Mouse (Mus musculus) kidney, embryonic 16.5 days (tissue): ENCODE measurements at regions not wholly inside any gene's neighbourhood (a gene's known extent, or its start where the extent isn't known, plus 50 kb on each side); places are given as distances from the start of the nearest gene placed in this dataset.

Source experiments
- ATAC-seq: fragments of 200-750 bp; cut with Nextera tagmentation; 2 replicates; pipeline ENCODE4 v1.8.0; 2017; ENCODE audit warnings: moderate TSS enrichment; ENCODE audit not compliant: low FRiP score, low TSS enrichment
- H3K27ac ChIP-seq: fragments of 300-500 bp; sonication (generic); 2 replicates; pipeline ENCODE4 v1.5.1; 2014; ENCODE audit warnings: low read length
- H3K27me3 ChIP-seq: fragments of 300-500 bp; sonication (generic); 2 replicates; pipeline ENCODE4 v1.6.1; 2014; ENCODE audit warnings: low read length, control low read depth, mixed read lengths; ENCODE audit not compliant: insufficient read depth
- H3K36me3 ChIP-seq: fragments of 300-500 bp; sonication (generic); 2 replicates; pipeline ENCODE4 v1.6.1; 2014; ENCODE audit warnings: low read length, control low read depth, mixed read lengths; ENCODE audit not compliant: insufficient read depth
- H3K4me1 ChIP-seq: fragments of 300-500 bp; sonication (generic); 2 replicates; pipeline ENCODE4 v1.6.1; 2014; ENCODE audit warnings: low read length, control low read depth, mixed read lengths; ENCODE audit not compliant: insufficient read depth
- H3K4me2 ChIP-seq: fragments of 300-500 bp; sonication (generic); replicated peaks from 2 replicates; pipeline ENCODE4 v1.6.1; 2014; ENCODE audit warnings: low read depth, low read length
- H3K4me3 ChIP-seq: fragments of 300-500 bp; sonication (generic); 2 replicates; pipeline ENCODE4 v1.5.1; 2014; ENCODE audit warnings: mild to moderate bottlenecking, low read length
- H3K9ac ChIP-seq: fragments of 300-500 bp; sonication (generic); replicated peaks from 2 replicates; pipeline ENCODE4 v1.6.1; 2014; ENCODE audit warnings: low read length
- H3K9me3 ChIP-seq: fragments of 300-500 bp; sonication (generic); 2 replicates; pipeline ENCODE4 v1.6.1; 2016; ENCODE audit warnings: low read length, control low read depth
- WGBS: fragments of 180-500 bp; shearing (Covaris S2); extraction: QIAGEN DNeasy Blood & Tissue Kit; methylation state at CpG from one replicate; pipeline ENCODE4 v1.1.7; 2014; 5-methylcytosine and 5-hydroxymethylcytosine counted together

GRCm38 (mm10) chr13:112071209-112071955, 216.9 kb upstream of the Ankrd55 start:
- WGBS: 63% methylated on average over 10 of the region's 10 CpGs
- H3K4me2 ChIP-seq: no peak overlapping the region
- no peaks in the 10 kb centered on the region for H3K36me3 ChIP-seq
- H3K4me1 ChIP-seq: peaks cover 33% of the 10 kb centered on the region
- H3K27ac ChIP-seq: peak overlapping the region; percentile 59
- no peak overlapping the region for H3K4me3 ChIP-seq
- H3K9ac ChIP-seq: no peak overlapping the region
- no peaks in the 10 kb centered on the region for H3K9me3 ChIP-seq
- peak; percentile 70; the same call in 1 of the 2 replicates for ATAC-seq
- no peaks in the 10 kb centered on the region for H3K27me3 ChIP-seq

GRCm38 (mm10) chr13:112071956-112072314, 216.3 kb upstream of the Ankrd55 start:
- Histone ChIP-seq H3K27me3 (no peaks in the 10 kb centered on the region), H3K9me3 (no peaks in the 10 kb centered on the region), H3K4me3 (no peak overlapping the region), H3K4me2 (no peak overlapping the region), H3K27ac (peak overlapping the region; percentile 59), H3K36me3 (no peaks in the 10 kb centered on the region), H3K9ac (no peak overlapping the region), H3K4me1 (peaks cover 32% of the 10 kb centered on the region)
- 71% methylated on average over 3 of the region's 3 CpGs for WGBS
- ATAC-seq: peak; percentile 58; the same call in 1 of the 2 replicates

GRCm38 (mm10) chr13:112073519-112074406, 214.5 kb upstream of the Ankrd55 start:
- no peaks in the 10 kb centered on the region for H3K36me3 ChIP-seq
- H3K27me3 ChIP-seq: no peaks in the 10 kb centered on the region
- no peak overlapping the region for H3K4me2 ChIP-seq
- no peaks in the 10 kb centered on the region for H3K9me3 ChIP-seq
- H3K4me3 ChIP-seq: no peak overlapping the region
- ATAC-seq: no peak
- H3K9ac ChIP-seq: no peak overlapping the region
- WGBS: 77% methylated on average over 6 of the region's 6 CpGs
- peaks cover 28% of the 10 kb centered on the region for H3K4me1 ChIP-seq
- 0 out of 2 replicates have a peak overlapping the region, but pooled peaks have one; percentile 54 for H3K27ac ChIP-seq

GRCm38 (mm10) chr13:112075847-112076479, 212.3 kb upstream of the Ankrd55 start:
- WGBS: 55% methylated on average over 5 of the region's 5 CpGs
- Histone ChIP-seq H3K9me3 (no peaks in the 10 kb centered on the region), H3K36me3 (no peaks in the 10 kb centered on the region), H3K9ac (no peak overlapping the region), H3K27me3 (no peaks in the 10 kb centered on the region), H3K27ac (peak overlapping the region; percentile 17; the same call in 1 of the 2 replicates), H3K4me2 (no peak overlapping the region), H3K4me1 (peaks cover 27% of the 10 kb centered on the region), H3K4me3 (no peak overlapping the region)
- ATAC-seq: 0 out of 2 replicates have a peak, but pooled peaks have one; percentile 60

GRCm38 (mm10) chr13:112078088-112078487, 210.2 kb upstream of the Ankrd55 start:
- Histone ChIP-seq H3K27me3 (no peaks in the 10 kb centered on the region), H3K4me1 (peaks cover 13% of the 10 kb centered on the region; the same call in 1 of the 2 replicates), H3K9ac (no peak overlapping the region), H3K4me3 (no peak overlapping the region), H3K27ac (no peak overlapping the region), H3K36me3 (no peaks in the 10 kb centered on the region), H3K4me2 (no peak overlapping the region), H3K9me3 (0 out of 2 replicates have a peak, but pooled peaks cover 3% of the 10 kb centered on the region)
- ATAC-seq: no peak
- WGBS: 76% methylated on average over 5 of the region's 5 CpGs

GRCm38 (mm10) chr13:112081935-112082334, 206.3 kb upstream of the Ankrd55 start:
- H3K4me3 ChIP-seq: no peak overlapping the region

GRCm38 (mm10) chr13:112084484-112085278, 203.6 kb upstream of the Ankrd55 start:
- 27% methylated on average over 15 of the region's 15 CpGs for WGBS
- ATAC-seq: no peak; the same call in 1 of the 2 replicates
- H3K27me3 ChIP-seq: no peaks in the 10 kb centered on the region
- H3K36me3 ChIP-seq: no peaks in the 10 kb centered on the region
- H3K4me2 ChIP-seq: peak overlapping the region; percentile 29; the same call in 1 of the 2 replicates
- no peak overlapping the region; the same call in 1 of the 2 replicates for H3K9ac ChIP-seq
- peaks cover 33% of the 10 kb centered on the region for H3K4me1 ChIP-seq
- H3K27ac ChIP-seq: peak overlapping the region; percentile 58
- H3K9me3 ChIP-seq: 0 out of 2 replicates have a peak, but pooled peaks cover 3% of the 10 kb centered on the region
- no peak overlapping the region for H3K4me3 ChIP-seq

More at GRCm38 (mm10) chr13:112081935-112082334, 206.3 kb upstream of the Ankrd55 start:
- Histone ChIP-seq H3K4me1 (peaks cover 17% of the 10 kb centered on the region), H3K9ac (no peak overlapping the region), H3K27me3 (no peaks in the 10 kb centered on the region), H3K27ac (no peak overlapping the region), H3K9me3 (0 out of 2 replicates have a peak, but pooled peaks cover 3% of the 10 kb centered on the region), H3K4me2 (no peak overlapping the region), H3K36me3 (no peaks in the 10 kb centered on the region)
- no peak for ATAC-seq
- WGBS: 74% methylated on average over 3 of the region's 3 CpGs

GRCm38 (mm10) chr13:112088312-112088771, 199.9 kb upstream of the Ankrd55 start:
- Histone ChIP-seq H3K4me1 (peaks cover 39% of the 10 kb centered on the region), H3K36me3 (no peaks in the 10 kb centered on the region), H3K27me3 (no peaks in the 10 kb centered on the region), H3K4me3 (no peak overlapping the region), H3K27ac (peak overlapping the region; percentile 43), H3K9me3 (no peaks in the 10 kb centered on the region), H3K4me2 (no peak overlapping the region), H3K9ac (no peak overlapping the region)
- WGBS: 13% methylated on average over 5 of the region's 5 CpGs
- ATAC-seq: peak; percentile 94

- no peak for ATAC-seq
These were observed 197.5 kb upstream of the Ankrd55 start for GRCm38 (mm10) chr13:112090737-112091136.

More at GRCm38 (mm10) chr13:112090737-112091136, 197.5 kb upstream of the Ankrd55 start:
- no peak overlapping the region for H3K4me3 ChIP-seq
- no peak overlapping the region for H3K9ac ChIP-seq
- H3K36me3 ChIP-seq: no peaks in the 10 kb centered on the region
- H3K4me1 ChIP-seq: peaks cover 22% of the 10 kb centered on the region
- peak overlapping the region; percentile 30 for H3K27ac ChIP-seq
- H3K9me3 ChIP-seq: no peaks in the 10 kb centered on the region
- 33% methylated on average over 8 of the region's 8 CpGs for WGBS
- no peak overlapping the region for H3K4me2 ChIP-seq
- no peaks in the 10 kb centered on the region for H3K27me3 ChIP-seq
